8 mouse cellular contexts compared by ENCODE assay signal in genomic region chr3:100969176-100969917, GRCm38 (mm10). TPM values are rescaled to one million over a fixed set of nuclear protein-coding genes. Genes with fewer than 3 reads are reported as not detected.
DNase-seq lines count a peak whose midpoint lies in the region; ATAC-seq lines count a peak whose summit lies in the region.

Gene Ttf2 (minus strand): TSS chr3:100969663.

- no peaks in the 10 kb centered on the region for H3K27me3 ChIP-seq in heart, embryonic 13.5 days (replicated peaks)
- H3K27me3 ChIP-seq in liver, embryonic 12.5 days (replicated peaks), result no peaks in the 10 kb centered on the region
- H3K27me3 ChIP-seq in stomach, embryonic 15.5 days (replicated peaks), result no peaks in the 10 kb centered on the region

- H3K4me2 ChIP-seq in heart, embryonic 13.5 days, result peak within 1 kb of the TSS; percentile 91
- H3K4me2 ChIP-seq in liver, embryonic 12.5 days, result peak within 1 kb of the TSS; percentile 89
- peak within 1 kb of the TSS; percentile 89 for H3K4me2 ChIP-seq in stomach, embryonic 15.5 days

- peak within 1 kb of the TSS; percentile 91 for H3K9ac ChIP-seq in heart, embryonic 13.5 days
- peak within 1 kb of the TSS; percentile 89 for H3K9ac ChIP-seq in liver, embryonic 12.5 days
- peak within 1 kb of the TSS; percentile 53; the same call in 1 of the 2 replicates for H3K9ac ChIP-seq in stomach, embryonic 15.5 days

- no peaks in the 10 kb centered on the region for H3K4me1 ChIP-seq in brown adipose tissue, adult 24 weeks (ENCODE audit: control insufficient read depth, insufficient read depth, insufficient read length, low read length)
- H3K4me1 ChIP-seq in heart, embryonic 13.5 days, result peaks cover 10% of the 10 kb centered on the region
- peaks cover 12% of the 10 kb centered on the region for H3K4me1 ChIP-seq in liver, embryonic 12.5 days
- peaks cover 4% of the 10 kb centered on the region; the same call in 1 of the 2 replicates for H3K4me1 ChIP-seq in stomach, embryonic 15.5 days

- H3K27ac ChIP-seq in brown adipose tissue, adult 24 weeks (replicated peaks; ENCODE audit: low read depth, low read length), result no peak within 1 kb of the TSS
- H3K27ac ChIP-seq in heart, embryonic 13.5 days (replicated peaks), result peak within 1 kb of the TSS; percentile 50; the same call in 1 of the 2 replicates
- peak within 1 kb of the TSS; percentile 79; the same call in 1 of the 2 replicates for H3K27ac ChIP-seq in liver, embryonic 12.5 days
- 0 out of 2 replicates have a peak within 1 kb of the TSS, but pooled peaks have one; percentile 16 for H3K27ac ChIP-seq in stomach, embryonic 15.5 days

- H3K9me3 ChIP-seq in heart, embryonic 13.5 days, result no peaks in the 10 kb centered on the region
- H3K9me3 ChIP-seq in liver, embryonic 12.5 days (replicated peaks), result no peaks in the 10 kb centered on the region
- H3K9me3 ChIP-seq in stomach, embryonic 15.5 days, result no peaks in the 10 kb centered on the region

- peak within 1 kb of the TSS; percentile 72 for H3K4me3 ChIP-seq in brown adipose tissue, adult 24 weeks (ENCODE audit: insufficient read depth, low read depth, low read length)
- H3K4me3 ChIP-seq in heart, embryonic 13.5 days, result peak within 1 kb of the TSS; percentile 86
- H3K4me3 ChIP-seq in liver, embryonic 12.5 days, result peak within 1 kb of the TSS; percentile 90
- peak within 1 kb of the TSS; percentile 69 for H3K4me3 ChIP-seq in stomach, embryonic 15.5 days (replicated peaks)

- WGBS in heart, embryonic 13.5 days, result under 1% methylated on average over 40 of the region's 40 CpGs
- WGBS in liver, embryonic 12.5 days (ENCODE audit: insufficient replicate concordance), result under 1% methylated on average over 40 of the region's 40 CpGs
- under 1% methylated on average over 40 of the region's 40 CpGs for WGBS in stomach, embryonic 15.5 days

- DNase-seq in CD4-positive, CD25-positive, alpha-beta regulatory T cell, adult 2 months (ENCODE audit: low read depth, low spot score), result peak; percentile 93
- peak; percentile 42 for DNase-seq in fat pad, adult 2 months (ENCODE audit: extremely low read depth, low read depth, low spot score)
- peak; percentile 96 for DNase-seq in kidney, postnatal 10 days
- peak; percentile 87 to 88 for DNase-seq in natural killer cell, adult 2 months (ENCODE audit: low spot score in 2 of 2)

- ATAC-seq in heart, embryonic 13.5 days (ENCODE audit: extremely low read depth, insufficient number of reproducible peaks, low FRiP score, low TSS enrichment), result peak; percentile 97
- ATAC-seq in liver, embryonic 12.5 days, result peak; percentile 99
- peak; percentile 99 for ATAC-seq in stomach, embryonic 15.5 days (ENCODE audit: insufficient read depth, low FRiP score, low read depth)

- H3K36me3 ChIP-seq in heart, embryonic 13.5 days, result peaks cover 24% of the 10 kb centered on the region
- peaks cover 36% of the 10 kb centered on the region for H3K36me3 ChIP-seq in liver, embryonic 12.5 days
- H3K36me3 ChIP-seq in stomach, embryonic 15.5 days, result no peaks in the 10 kb centered on the region

RNA-seq across cellular contexts. Expression of gene Ttf2, which starts in this region (rescaled TPM):
- polyA plus RNA-seq in brown adipose tissue, adult 24 weeks (2012; ENCODE audit: insufficient read depth, insufficient read length, missing spikeins), result 2.3 and 4.0 TPM in 2 replicates
- 10.4 and 11.7 TPM in 2 replicates for polyA plus RNA-seq in heart, embryonic 13.5 days (2015; fragmentation: Nextera tagmentation; extraction: Ambion mirVana)
- polyA plus RNA-seq in liver, embryonic 12.5 days (2016; fragmentation: Nextera tagmentation; extraction: Ambion mirVana), result 13.8 and 13.9 TPM in 2 replicates
- polyA plus RNA-seq in stomach, embryonic 15.5 days (2015; fragmentation: Nextera tagmentation; extraction: Ambion mirVana), result 12.3 and 13.0 TPM in 2 replicates

Comparison
In these comparisons a context has a peak if more than half of its experiments do, and no peak if none do; other contexts are left out.
1. DNase-seq: peak in every context shown above with its lines; median percentile 96 in kidney, postnatal 10 days; 93 in CD4-positive, CD25-positive, alpha-beta regulatory T cell, adult 2 months; 88 in natural killer cell, adult 2 months; 42 in fat pad, adult 2 months.